Comparison of ENCODE assay signal across 14 mouse cellular contexts in the genomic region with DNA sequence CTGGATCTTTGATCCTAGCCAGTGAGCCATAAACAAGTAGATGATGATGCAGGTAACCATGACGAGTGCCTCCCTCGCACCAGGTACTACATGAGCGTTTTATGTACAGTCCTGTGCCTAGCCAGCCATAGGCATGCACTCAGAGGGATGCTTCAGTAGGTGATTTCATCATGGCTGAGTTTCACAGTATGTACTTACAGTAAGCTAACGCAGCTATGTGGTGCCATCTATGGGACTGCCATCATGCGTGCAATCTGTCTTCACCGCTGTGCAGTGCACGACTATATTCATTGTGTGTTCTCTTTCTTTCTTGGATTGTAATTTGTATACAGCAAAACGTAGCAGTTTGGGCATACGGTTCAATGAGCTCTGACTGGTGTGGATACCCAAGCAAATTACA.
DNase-seq lines count a peak whose midpoint lies in the region; ATAC-seq and TF ChIP-seq lines count a peak whose summit lies in the region.
"Had no signal": no experiment of that assay in that cellular context is flagged by ENCODE, and none has a peak within 500 bp of the region (broad histone marks: within the 10 kb centered on the region; RNA-seq: fewer than 3 reads in every experiment).

No protein-coding gene starts in this region.

- H3K27me3 ChIP-seq in heart, adult 2 months (ENCODE audit: control insufficient read depth, insufficient read depth, low read length), result no peaks in the 10 kb centered on the region
- H3K27me3 ChIP-seq in midbrain, embryonic 14.5 days (ENCODE audit: control insufficient read depth, insufficient read depth, low read length), result no peaks in the 10 kb centered on the region
- H3K27me3 ChIP-seq in midbrain, embryonic 13.5 days, result no peaks in the 10 kb centered on the region
- H3K27me3 ChIP-seq in forebrain, embryonic 16.5 days (replicated peaks; ENCODE audit: control insufficient read depth, insufficient read depth, low read length), result no peaks in the 10 kb centered on the region
- H3K27me3 ChIP-seq: liver, embryonic 13.5 days had no signal

- H3K27ac ChIP-seq in heart, adult 2 months, result no peak overlapping the region
- no peak overlapping the region for H3K27ac ChIP-seq in midbrain, embryonic 14.5 days (replicated peaks; ENCODE audit: low read depth, low read length)
- no peak overlapping the region for H3K27ac ChIP-seq in midbrain, embryonic 13.5 days
- H3K27ac ChIP-seq in forebrain, embryonic 16.5 days (ENCODE audit: low read length), result no peak overlapping the region
- H3K27ac ChIP-seq: hindbrain, embryonic 10.5 days; liver, embryonic 13.5 days had no signal

- H3K4me2 ChIP-seq in midbrain, embryonic 14.5 days (ENCODE audit: low read length), result no peak overlapping the region
- H3K4me2 ChIP-seq in midbrain, embryonic 13.5 days (replicated peaks), result no peak overlapping the region
- H3K4me2 ChIP-seq in forebrain, embryonic 16.5 days (ENCODE audit: low read length), result no peak overlapping the region
- H3K4me2 ChIP-seq: liver, embryonic 13.5 days had no signal

- peaks cover 2% of the 10 kb centered on the region; the same call in 1 of the 2 replicates for H3K36me3 ChIP-seq in heart, adult 2 months (ENCODE audit: control insufficient read depth, insufficient read depth, low read length)
- no peaks in the 10 kb centered on the region for H3K36me3 ChIP-seq in midbrain, embryonic 14.5 days (ENCODE audit: control insufficient read depth, insufficient read depth, low read length)
- no peaks in the 10 kb centered on the region for H3K36me3 ChIP-seq in midbrain, embryonic 13.5 days
- no peaks in the 10 kb centered on the region for H3K36me3 ChIP-seq in forebrain, embryonic 16.5 days (ENCODE audit: control insufficient read depth, insufficient read depth)
- H3K36me3 ChIP-seq: liver, embryonic 13.5 days had no signal

- no peaks in the 10 kb centered on the region for H3K9me3 ChIP-seq in midbrain, embryonic 14.5 days (ENCODE audit: control insufficient read depth, low read length)
- H3K9me3 ChIP-seq in midbrain, embryonic 13.5 days, result no peaks in the 10 kb centered on the region
- no peaks in the 10 kb centered on the region for H3K9me3 ChIP-seq in forebrain, embryonic 16.5 days (ENCODE audit: control insufficient read depth, low read length)
- H3K9me3 ChIP-seq: hindbrain, embryonic 10.5 days; liver, embryonic 13.5 days had no signal

- ATAC-seq in midbrain, embryonic 14.5 days (ENCODE audit: low FRiP score, low TSS enrichment), result no peak
- ATAC-seq in midbrain, embryonic 13.5 days, result no peak
- 0 out of 2 replicates have a peak, but pooled peaks have one; percentile 55 for ATAC-seq in forebrain, embryonic 16.5 days

- no peak for TF ChIP-seq EP300 in heart, adult 2 months (IDR thresholded peaks at IDR 0.05; ENCODE audit: insufficient read depth, low read depth, low read length)

- H3K79me2 ChIP-seq in heart, adult 2 months (replicated peaks; ENCODE audit: control insufficient read depth, insufficient read depth, low read length), result no peaks in the 10 kb centered on the region

- peak; percentile 61 for TF ChIP-seq CTCF in heart, adult 2 months (IDR thresholded peaks at IDR 0.05)

- no peak overlapping the region for H3K9ac ChIP-seq in heart, adult 2 months (ENCODE audit: low read depth, low read length)
- H3K9ac ChIP-seq in midbrain, embryonic 14.5 days (replicated peaks; ENCODE audit: low read length), result no peak overlapping the region
- no peak overlapping the region for H3K9ac ChIP-seq in midbrain, embryonic 13.5 days (replicated peaks)
- no peak overlapping the region for H3K9ac ChIP-seq in forebrain, embryonic 16.5 days (replicated peaks; ENCODE audit: low read depth, low read length)
- H3K9ac ChIP-seq: liver, embryonic 13.5 days had no signal

- H3K4me3 ChIP-seq in heart, adult 2 months, result no peak overlapping the region
- no peak overlapping the region for H3K4me3 ChIP-seq in midbrain, embryonic 14.5 days (replicated peaks; ENCODE audit: low read depth, low read length)
- no peak overlapping the region for H3K4me3 ChIP-seq in midbrain, embryonic 13.5 days (replicated peaks)
- H3K4me3 ChIP-seq in forebrain, embryonic 16.5 days (replicated peaks; ENCODE audit: low read length), result no peak overlapping the region
- H3K4me3 ChIP-seq: hindbrain, embryonic 10.5 days; liver, embryonic 13.5 days; myocyte had no signal

- intact Hi-C loops in heart, adult 2 months (cut with DNase I), result no loop called here
- intact Hi-C loops in heart, postnatal 14 days (cut with DNase I), result loop anchor here (5.0 kb wide), 1 partner anchor 77 kb away; the partner anchor contains the start of gene Itga9

- no peak for DNase-seq in heart, adult 2 months
- no peak for DNase-seq in heart, postnatal 14 days
- peak; percentile 31 for DNase-seq in midbrain, embryonic 14.5 days
- peak; percentile 52 for DNase-seq in thymus, postnatal 25 days
- DNase-seq in Muller cell, postnatal 12 days (ENCODE audit: inconsistent ontology term), result no peak
- no peak for DNase-seq in left cerebral cortex, adult 18-20 months (ENCODE audit: low spot score in 2 of 2)
- DNase-seq: adrenal gland, postnatal 10 days; gastrocnemius, postnatal 25 days; layer of hippocampus, adult 9-11 months; liver, embryonic 13.5 days had no signal

- WGBS in heart, adult 2 months, result 92% methylated on average over 9 of the region's 9 CpGs
- 90% methylated on average over 9 of the region's 9 CpGs for WGBS in midbrain, embryonic 14.5 days
- 91% methylated on average over 9 of the region's 9 CpGs for WGBS in midbrain, embryonic 13.5 days
- 89% methylated on average over 9 of the region's 9 CpGs for WGBS in forebrain, embryonic 16.5 days

- H3K4me1 ChIP-seq in heart, adult 2 months (ENCODE audit: control insufficient read depth, insufficient read depth, low read length), result peaks cover 5% of the 10 kb centered on the region
- peaks cover 7% of the 10 kb centered on the region; the same call in 1 of the 2 replicates for H3K4me1 ChIP-seq in midbrain, embryonic 14.5 days (ENCODE audit: control insufficient read depth, insufficient read depth, low read length)
- no peaks in the 10 kb centered on the region for H3K4me1 ChIP-seq in midbrain, embryonic 13.5 days (replicated peaks)
- peaks cover 3% of the 10 kb centered on the region; the same call in 1 of the 2 replicates for H3K4me1 ChIP-seq in forebrain, embryonic 16.5 days (replicated peaks; ENCODE audit: control insufficient read depth, insufficient read depth, low read length)

- TF ChIP-seq POLR2A in heart, adult 2 months (IDR thresholded peaks at IDR 0.05; ENCODE audit: insufficient read depth, low read depth, low read length), result no peak

Comparison
In these comparisons a context has a peak if more than half of its experiments do, and no peak if none do; other contexts are left out.
1. DNase-seq: peak in midbrain, embryonic 14.5 days (single experiment) and thymus, postnatal 25 days (single experiment); none in heart, adult 2 months (0 of 2), heart, postnatal 14 days (0 of 2), Muller cell, postnatal 12 days (single experiment) and left cerebral cortex, adult 18-20 months (0 of 2).